Mouse (Mus musculus): ENCODE measurements at regions not wholly inside any gene's neighbourhood (a gene's known extent, or its start where the extent isn't known, plus 50 kb on each side); places are given as distances from the start of the nearest gene placed in this dataset.
A peak's percentile ranks its signal among the peaks of the same experiment; 100 is the strongest.

GRCm38 (mm10) chr17:88116321-88116720, 51.2 kb upstream of the Fbxo11 start:
- DNase-seq = no peak

- DNase-seq = no peak
Observed at GRCm38 (mm10) chr17:88118714-88119113, 53.6 kb upstream of the Fbxo11 start.

- DNase-seq = no peak
Observed at GRCm38 (mm10) chr17:88123711-88124110, 58.6 kb upstream of the Fbxo11 start.

GRCm38 (mm10) chr17:88127126-88127525, 62.0 kb upstream of the Fbxo11 start:
- DNase-seq = no peak

GRCm38 (mm10) chr17:88131297-88131696, 66.2 kb upstream of the Fbxo11 start:
- DNase-seq = no peak

GRCm38 (mm10) chr17:88131980-88132379, 66.9 kb upstream of the Fbxo11 start:
- no peak for DNase-seq

- peak; percentile 10 to 19 for DNase-seq
Observed at GRCm38 (mm10) chr17:88132601-88133346, 67.7 kb upstream of the Fbxo11 start.

GRCm38 (mm10) chr17:88134546-88134945, 69.5 kb upstream of the Fbxo11 start:
- DNase-seq = no peak

GRCm38 (mm10) chr17:88141538-88141937, 76.4 kb upstream of the Fbxo11 start:
- DNase-seq = no peak

- no peak for DNase-seq
Observed at GRCm38 (mm10) chr17:88142003-88142402, 76.9 kb upstream of the Fbxo11 start.

GRCm38 (mm10) chr17:88142809-88143208, 77.7 kb upstream of the Fbxo11 start:
- DNase-seq = no peak

- DNase-seq = no peak
Observed at GRCm38 (mm10) chr17:88143378-88143943, 78.4 kb upstream of the Fbxo11 start.

GRCm38 (mm10) chr17:88158550-88158949, 93.5 kb upstream of the Fbxo11 start:
- no peak for DNase-seq

GRCm38 (mm10) chr17:88159212-88159668, 94.1 kb upstream of the Fbxo11 start:
- DNase-seq = no peak

- DNase-seq = no peak
Observed at GRCm38 (mm10) chr17:88159851-88160676, 95.0 kb upstream of the Fbxo11 start.

- no peak for DNase-seq
Observed at GRCm38 (mm10) chr17:88160677-88161001, 95.5 kb upstream of the Fbxo11 start.

GRCm38 (mm10) chr17:88161766-88162165, 96.7 kb upstream of the Fbxo11 start:
- no peak for DNase-seq

GRCm38 (mm10) chr17:88164805-88165204, 99.7 kb upstream of the Fbxo11 start:
- no peak for DNase-seq

- no peak for DNase-seq
Observed at GRCm38 (mm10) chr17:88165811-88166210, 100.7 kb upstream of the Fbxo11 start.

- no peak for DNase-seq
Observed at GRCm38 (mm10) chr17:88168262-88169096, 103.4 kb upstream of the Fbxo11 start.

GRCm38 (mm10) chr17:88171606-88172005, 106.5 kb upstream of the Fbxo11 start:
- no peak for DNase-seq

- no peak for DNase-seq
Observed at GRCm38 (mm10) chr17:88173354-88174032, 108.4 kb upstream of the Fbxo11 start.
